Mouse (Mus musculus) hindbrain, embryonic 16.5 days (tissue): ENCODE results near the gene Ptbp3. TPM values are rescaled to one million over a fixed set of nuclear protein-coding genes. Genes with fewer than 3 reads are reported as not detected.
A peak's percentile ranks its signal among the peaks of the same experiment; 100 is the strongest.
"Not testable (repeated sequence)": the region's sequence is repeated elsewhere in the genome, so short reads cannot be mapped to it uniquely, and the experiment has no call there.

ENCODE experiments used
- ATAC-seq: fragments of 200-750 bp; cut with Nextera tagmentation; 2 replicates; pipeline ENCODE4 v1.8.0; 2017; ENCODE audit warnings: moderate TSS enrichment, moderate library complexity
- H3K27ac ChIP-seq: fragments of 300-500 bp; sonication (generic); 2 replicates; pipeline ENCODE4 v1.5.1; 2014; ENCODE audit warnings: low read depth, mild to moderate bottlenecking, control low read depth, low read length, moderate library complexity
- H3K27me3 ChIP-seq: fragments of 300-500 bp; sonication (generic); replicated peaks from 2 replicates; pipeline ENCODE4 v1.6.1; 2014; ENCODE audit warnings: low read length; ENCODE audit not compliant: control insufficient read depth, insufficient read depth
- H3K36me3 ChIP-seq: fragments of 300-500 bp; sonication (generic); 2 replicates; pipeline ENCODE4 v1.6.1; 2014; ENCODE audit warnings: mild to moderate bottlenecking, low read length, moderate library complexity, mixed read lengths; ENCODE audit not compliant: control insufficient read depth, insufficient read depth
- H3K4me1 ChIP-seq: fragments of 300-500 bp; sonication (generic); 2 replicates; pipeline ENCODE4 v1.6.1; 2014; ENCODE audit warnings: low read depth, low read length; ENCODE audit not compliant: control insufficient read depth, insufficient read depth
- H3K4me2 ChIP-seq: fragments of 300-500 bp; sonication (generic); 2 replicates; pipeline ENCODE4 v1.6.1; 2014; ENCODE audit warnings: mild to moderate bottlenecking, low read length, control low read depth, moderate library complexity
- H3K4me3 ChIP-seq: fragments of 300-500 bp; sonication (generic); 2 replicates; pipeline ENCODE4 v1.5.1; 2014; ENCODE audit warnings: mild to moderate bottlenecking, low read length, control low read depth, moderate library complexity
- H3K9ac ChIP-seq: fragments of 300-500 bp; sonication (generic); 2 replicates; pipeline ENCODE4 v1.6.1; 2014; ENCODE audit warnings: low read depth, mild to moderate bottlenecking, control low read depth, low read length, moderate library complexity
- H3K9me3 ChIP-seq: fragments of 300-500 bp; sonication (generic); 2 replicates; pipeline ENCODE4 v1.6.1; 2014; ENCODE audit warnings: mild to moderate bottlenecking, low read length, moderate library complexity; ENCODE audit not compliant: control insufficient read depth
- WGBS: fragments of 180-500 bp; shearing (Covaris S2); extraction: QIAGEN DNeasy Blood & Tissue Kit; methylation state at CpG from one replicate; pipeline ENCODE4 v1.1.7; 2014; 5-methylcytosine and 5-hydroxymethylcytosine counted together
- polyA plus RNA-seq: library from polyadenylated mRNA; unstranded; fragments of >200 nt; fragmentation: Nextera tagmentation; extraction: Ambion mirVana; gene quantifications from 2 replicates; pipeline ENCODE4 v1.2.1, GENCODE M21; 2015

Gene Ptbp3
- polyA plus RNA-seq, 1 experiment from 2014 or later = 14.5 TPM

- Histone ChIP-seq H3K9me3 (no peaks in the 10 kb centered on the region), H3K4me1 (peaks cover 8% of the 10 kb centered on the region), H3K36me3 (no peaks in the 10 kb centered on the region), H3K4me3 (peak overlapping the region; percentile 48), H3K27me3 (no peaks in the 10 kb centered on the region), H3K9ac (peak overlapping the region; percentile 74), H3K27ac (peak overlapping the region; percentile 81), H3K4me2 (peak overlapping the region; percentile 87)
- peak; percentile 59 for ATAC-seq
- WGBS = under 1% methylated on average over 23 of the region's 23 CpGs
Measured at GRCm38 (mm10) chr4:59580495-59581281, 31.5 kb upstream of the Ptbp3 start.

GRCm38 (mm10) chr4:59575184-59575958, 26.2 kb upstream of the Ptbp3 start:
- no peak for ATAC-seq

GRCm38 (mm10) chr4:59572521-59573118, 23.5 kb upstream of the Ptbp3 start:
- H3K27me3 ChIP-seq = no peaks in the 10 kb centered on the region
- H3K9ac ChIP-seq = no peak overlapping the region
- H3K4me2 ChIP-seq = no peak overlapping the region
- no peaks in the 10 kb centered on the region for H3K9me3 ChIP-seq
- H3K36me3 ChIP-seq = no peaks in the 10 kb centered on the region
- 84% methylated on average over 11 of the region's 11 CpGs for WGBS
- ATAC-seq = no peak
- H3K27ac ChIP-seq = no peak overlapping the region
- H3K4me1 ChIP-seq = no peaks in the 10 kb centered on the region
- no peak overlapping the region for H3K4me3 ChIP-seq

More at GRCm38 (mm10) chr4:59575184-59575958, 26.2 kb upstream of the Ptbp3 start:
- Histone ChIP-seq H3K27me3 (no peaks in the 10 kb centered on the region), H3K9ac (no peak overlapping the region), H3K36me3 (no peaks in the 10 kb centered on the region), H3K9me3 (no peaks in the 10 kb centered on the region), H3K4me2 (no peak overlapping the region), H3K4me1 (peaks cover 5% of the 10 kb centered on the region), H3K27ac (no peak overlapping the region), H3K4me3 (no peak overlapping the region)
- 86% methylated on average over 11 of the region's 11 CpGs for WGBS

GRCm38 (mm10) chr4:59570519-59570918, 21.4 kb upstream of the Ptbp3 start:
- H3K36me3 ChIP-seq, ATAC-seq, H3K27ac ChIP-seq, H3K4me2 ChIP-seq, H3K9ac ChIP-seq, H3K9me3 ChIP-seq, H3K4me1 ChIP-seq, H3K4me3 ChIP-seq, H3K27me3 ChIP-seq: not testable (repeated sequence)
- 94% methylated on average over 8 of the region's 8 CpGs for WGBS

GRCm38 (mm10) chr4:59569538-59569937, 20.4 kb upstream of the Ptbp3 start:
- no peak overlapping the region for H3K9ac ChIP-seq
- WGBS = 2% methylated on average over 7 of the region's 7 CpGs

GRCm38 (mm10) chr4:59567576-59568260, 18.6 kb upstream of the Ptbp3 start:
- H3K27me3 ChIP-seq = no peaks in the 10 kb centered on the region
- H3K4me2 ChIP-seq = no peak overlapping the region
- ATAC-seq = no peak
- no peaks in the 10 kb centered on the region for H3K36me3 ChIP-seq
- H3K9ac ChIP-seq = no peak overlapping the region
- no peaks in the 10 kb centered on the region for H3K4me1 ChIP-seq
- H3K4me3 ChIP-seq = no peak overlapping the region
- 85% methylated on average over 6 of the region's 6 CpGs for WGBS
- H3K27ac ChIP-seq = no peak overlapping the region
- peaks cover 4% of the 10 kb centered on the region; the same call in 1 of the 2 replicates for H3K9me3 ChIP-seq

More at GRCm38 (mm10) chr4:59569538-59569937, 20.4 kb upstream of the Ptbp3 start:
- H3K9me3 ChIP-seq = peaks cover 4% of the 10 kb centered on the region; the same call in 1 of the 2 replicates
- H3K36me3 ChIP-seq = no peaks in the 10 kb centered on the region
- peak overlapping the region; percentile 19; the same call in 1 of the 2 replicates for H3K4me2 ChIP-seq
- no peak overlapping the region for H3K4me3 ChIP-seq
- ATAC-seq = peak; percentile 72
- no peaks in the 10 kb centered on the region for H3K27me3 ChIP-seq
- H3K4me1 ChIP-seq = no peaks in the 10 kb centered on the region
- no peak overlapping the region for H3K27ac ChIP-seq

- no peak for ATAC-seq
- Histone ChIP-seq H3K27ac (no peak overlapping the region), H3K4me1 (no peaks in the 10 kb centered on the region), H3K27me3 (no peaks in the 10 kb centered on the region), H3K9me3 (peaks cover 4% of the 10 kb centered on the region; the same call in 1 of the 2 replicates), H3K4me2 (no peak overlapping the region), H3K36me3 (no peaks in the 10 kb centered on the region), H3K4me3 (no peak overlapping the region), H3K9ac (no peak overlapping the region)
- WGBS = 80% methylated on average over 8 of the region's 8 CpGs
Measured at GRCm38 (mm10) chr4:59565571-59566188, 16.5 kb upstream of the Ptbp3 start.

GRCm38 (mm10) chr4:59564128-59564527, 15.0 kb upstream of the Ptbp3 start:
- peaks cover 4% of the 10 kb centered on the region; the same call in 1 of the 2 replicates for H3K9me3 ChIP-seq
- 84% methylated on average over 3 of the region's 3 CpGs for WGBS
- no peak overlapping the region for H3K4me3 ChIP-seq
- no peaks in the 10 kb centered on the region for H3K27me3 ChIP-seq
- no peak overlapping the region for H3K4me2 ChIP-seq
- no peak for ATAC-seq
- H3K9ac ChIP-seq = no peak overlapping the region
- H3K36me3 ChIP-seq = no peaks in the 10 kb centered on the region
- H3K27ac ChIP-seq = no peak overlapping the region
- H3K4me1 ChIP-seq = no peaks in the 10 kb centered on the region
